Mouse (Mus musculus): ENCODE measurements around the gene Pknox1. TPM values are rescaled to one million over a fixed set of nuclear protein-coding genes. Genes with fewer than 3 reads are reported as not detected.
"Not testable (repeated sequence)": the region's sequence is repeated elsewhere in the genome, so short reads cannot be mapped to it uniquely, and the experiment has no call there.

Pknox1 gene
- total and polyA plus RNA-seq, 2 experiments from 2014 or later, result 18.5 to 30.6 TPM

GRCm38 (mm10) chr17:31540809-31541459, 23.6 kb upstream of the Pknox1 start:
- WGBS, result 35% methylated on average over 4 of the region's 4 CpGs
- no peak for DNase-seq
- ATAC-seq, result no peak; the same call in 1 of the 2 replicates
- H3K4me1 ChIP-seq (ENCODE audit: insufficient read depth), result peaks cover 2% of the 10 kb centered on the region; the same call in 1 of the 2 replicates
- H3K4me2 ChIP-seq (ENCODE audit: low read depth), result no peak overlapping the region
- no peaks in the 10 kb centered on the region for H3K9me3 ChIP-seq (ENCODE audit: low read length)
- H3K4me3 ChIP-seq (ENCODE audit: low read depth, low read length), result no peak overlapping the region
- no peak for TF ChIP-seq CTCF (IDR thresholded peaks at IDR 0.05; ENCODE audit: low read depth)
- H3K27me3 ChIP-seq (ENCODE audit: insufficient read depth, low read length), result no peaks in the 10 kb centered on the region
- no peaks in the 10 kb centered on the region for H3K36me3 ChIP-seq (ENCODE audit: insufficient read depth)
- H3K9ac ChIP-seq, result no peak overlapping the region
- no peak overlapping the region for H3K27ac ChIP-seq (ENCODE audit: low read depth, low read length)

GRCm38 (mm10) chr17:31541460-31541831, 23.1 kb upstream of the Pknox1 start:
- H3K4me1 ChIP-seq (ENCODE audit: insufficient read depth), result no peaks in the 10 kb centered on the region
- 16% methylated on average over 6 of the region's 6 CpGs for WGBS
- H3K4me3 ChIP-seq (ENCODE audit: low read depth, low read length), result no peak overlapping the region
- no peaks in the 10 kb centered on the region for H3K27me3 ChIP-seq (ENCODE audit: insufficient read depth, low read length)
- H3K27ac ChIP-seq (ENCODE audit: low read depth, low read length), result peak overlapping the region; percentile 60; the same call in 1 of the 2 replicates
- no peaks in the 10 kb centered on the region for H3K9me3 ChIP-seq (ENCODE audit: low read length)
- H3K4me2 ChIP-seq (ENCODE audit: low read depth), result no peak overlapping the region
- no peaks in the 10 kb centered on the region for H3K36me3 ChIP-seq (ENCODE audit: insufficient read depth)
- TF ChIP-seq CTCF (IDR thresholded peaks at IDR 0.05; ENCODE audit: low read depth), result no peak
- ATAC-seq (peak; percentile 54; the same call in 1 of the 2 replicates), DNase-seq (peak; percentile 57)
- no peak overlapping the region for H3K9ac ChIP-seq

DNA sequence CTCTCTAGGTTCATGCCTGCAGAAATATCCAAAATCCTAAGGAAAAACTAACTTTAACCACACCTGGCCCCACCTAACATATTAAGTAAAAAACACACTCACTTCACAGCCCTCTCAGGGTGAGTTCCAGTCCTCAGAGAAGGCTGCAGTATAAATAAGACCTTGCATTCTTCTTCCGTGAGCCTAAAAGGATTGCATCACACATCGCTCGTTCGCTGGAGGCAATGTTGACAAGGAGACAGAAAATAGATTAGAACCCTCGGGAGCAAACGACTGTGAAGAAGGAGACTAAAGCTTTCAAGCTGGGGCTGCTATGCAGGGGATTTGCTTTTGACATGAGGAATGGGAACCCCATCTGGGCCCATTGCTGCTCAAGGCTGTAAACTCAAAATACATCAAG, 21.0 kb upstream of the Pknox1 start:
- no peaks in the 10 kb centered on the region for H3K27me3 ChIP-seq (ENCODE audit: insufficient read depth, low read length)
- H3K4me3 ChIP-seq (ENCODE audit: low read depth, low read length), result no peak overlapping the region
- no peaks in the 10 kb centered on the region for H3K36me3 ChIP-seq (ENCODE audit: insufficient read depth)
- ATAC-seq (no peak), DNase-seq (no peak)
- 16% methylated on average over 6 of the region's 6 CpGs for WGBS
- H3K9me3 ChIP-seq (ENCODE audit: low read length), result no peaks in the 10 kb centered on the region
- no peak overlapping the region for H3K9ac ChIP-seq
- H3K4me2 ChIP-seq (ENCODE audit: low read depth), result no peak overlapping the region
- H3K27ac ChIP-seq (ENCODE audit: low read depth, low read length), result no peak overlapping the region
- TF ChIP-seq CTCF (IDR thresholded peaks at IDR 0.05; ENCODE audit: low read depth), result no peak
- no peaks in the 10 kb centered on the region for H3K4me1 ChIP-seq (ENCODE audit: insufficient read depth)

DNA sequence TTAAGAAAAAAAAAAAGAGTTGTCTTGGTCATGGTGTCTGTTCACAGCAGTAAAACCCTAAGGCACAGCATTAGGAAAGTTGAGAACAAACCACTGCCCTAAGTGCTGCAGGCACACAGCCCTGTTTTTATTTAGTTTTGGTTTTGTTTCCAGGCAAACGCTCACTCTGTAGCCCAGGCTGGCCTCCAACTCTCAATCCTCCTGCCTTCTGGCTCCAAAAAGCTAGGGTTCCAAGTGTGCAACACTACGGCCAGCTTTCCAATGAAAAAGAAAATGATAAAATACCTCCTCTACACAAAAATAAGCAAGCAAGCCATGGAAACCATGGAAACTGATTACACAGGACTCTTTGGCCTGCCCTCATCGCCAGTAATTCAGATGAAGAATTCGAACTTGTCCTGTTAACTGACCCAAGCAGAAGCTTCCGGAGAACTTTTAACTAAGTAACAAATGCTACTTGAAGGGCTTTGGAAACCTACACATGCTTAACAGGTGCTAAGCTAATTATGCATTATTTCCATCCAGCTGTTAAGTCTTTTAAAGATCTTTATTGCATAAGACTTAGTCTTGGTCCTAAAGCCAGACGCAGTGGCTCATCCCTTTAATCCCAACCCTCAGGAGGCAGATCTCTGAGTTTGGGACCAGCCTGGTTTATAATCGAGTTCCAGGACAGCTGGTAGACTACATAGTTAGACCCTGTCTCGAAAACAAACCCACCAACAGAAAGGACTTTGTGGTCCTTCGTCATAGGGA, 17.9 kb upstream of the Pknox1 start:
- no peak overlapping the region for H3K27ac ChIP-seq (ENCODE audit: low read depth, low read length)
- no peak overlapping the region for H3K9ac ChIP-seq
- DNase-seq, result no peak
- H3K4me1 ChIP-seq (ENCODE audit: insufficient read depth), result no peaks in the 10 kb centered on the region
- no peak for TF ChIP-seq CTCF (IDR thresholded peaks at IDR 0.05; ENCODE audit: low read depth)
- H3K4me2 ChIP-seq (ENCODE audit: low read depth), result no peak overlapping the region
- H3K9me3 ChIP-seq (ENCODE audit: low read length), result no peaks in the 10 kb centered on the region
- H3K27me3 ChIP-seq (ENCODE audit: insufficient read depth, low read length), result no peaks in the 10 kb centered on the region
- H3K4me3 ChIP-seq (ENCODE audit: low read depth, low read length), result no peak overlapping the region
- no peaks in the 10 kb centered on the region for H3K36me3 ChIP-seq (ENCODE audit: insufficient read depth)
- ATAC-seq, result no peak
- WGBS, result 84% methylated on average over 9 of the region's 9 CpGs

DNA sequence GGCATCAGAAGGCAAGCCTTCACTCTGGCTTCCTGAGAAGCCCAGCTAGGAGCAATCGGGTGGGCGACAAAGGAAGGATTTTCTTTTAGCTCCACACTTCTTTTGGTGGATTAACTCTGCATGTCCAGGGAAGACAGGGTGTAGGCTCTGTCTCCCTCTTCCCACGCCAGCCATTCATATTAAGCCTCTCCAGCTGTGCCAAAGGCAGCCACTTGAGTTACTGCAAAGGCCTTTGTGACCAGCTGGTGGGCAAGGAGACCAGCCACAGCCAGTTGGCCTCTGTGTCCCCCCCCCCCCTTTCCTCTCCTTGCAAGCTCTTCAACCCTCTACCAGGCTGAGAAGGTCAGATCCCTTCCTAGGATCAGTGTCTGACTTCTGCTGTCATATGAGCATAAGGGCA, 16.6 kb upstream of the Pknox1 start:
- TF ChIP-seq CTCF (IDR thresholded peaks at IDR 0.05; ENCODE audit: low read depth), result no peak
- H3K4me3 ChIP-seq (ENCODE audit: low read depth, low read length), result no peak overlapping the region
- H3K9ac ChIP-seq, result no peak overlapping the region
- no peaks in the 10 kb centered on the region for H3K36me3 ChIP-seq (ENCODE audit: insufficient read depth)
- no peaks in the 10 kb centered on the region for H3K9me3 ChIP-seq (ENCODE audit: low read length)
- H3K4me2 ChIP-seq (ENCODE audit: low read depth), result no peak overlapping the region
- no peak for ATAC-seq
- DNase-seq, result no peak
- no peaks in the 10 kb centered on the region for H3K4me1 ChIP-seq (ENCODE audit: insufficient read depth)
- no peak overlapping the region for H3K27ac ChIP-seq (ENCODE audit: low read depth, low read length)
- 34% methylated on average over 3 of the region's 3 CpGs for WGBS
- no peaks in the 10 kb centered on the region for H3K27me3 ChIP-seq (ENCODE audit: insufficient read depth, low read length)

- ATAC-seq (no peak), DNase-seq (no peak)
- Histone ChIP-seq H3K27me3 (ENCODE audit: insufficient read depth, low read length) (no peaks in the 10 kb centered on the region), H3K4me2 (ENCODE audit: low read depth) (no peak overlapping the region), H3K27ac (ENCODE audit: low read depth, low read length) (no peak overlapping the region), H3K36me3 (ENCODE audit: insufficient read depth) (no peaks in the 10 kb centered on the region), H3K9me3 (ENCODE audit: low read length) (no peaks in the 10 kb centered on the region), H3K4me1 (ENCODE audit: insufficient read depth) (no peaks in the 10 kb centered on the region), H3K4me3 (ENCODE audit: low read depth, low read length) (no peak overlapping the region), H3K9ac (no peak overlapping the region)
- WGBS, result 64% methylated on average over 8 of the region's 8 CpGs
- TF ChIP-seq CTCF (IDR thresholded peaks at IDR 0.05; ENCODE audit: low read depth), result no peak
These were observed 15.1 kb upstream of the Pknox1 start for GRCm38 (mm10) chr17:31549389-31549788.

DNA sequence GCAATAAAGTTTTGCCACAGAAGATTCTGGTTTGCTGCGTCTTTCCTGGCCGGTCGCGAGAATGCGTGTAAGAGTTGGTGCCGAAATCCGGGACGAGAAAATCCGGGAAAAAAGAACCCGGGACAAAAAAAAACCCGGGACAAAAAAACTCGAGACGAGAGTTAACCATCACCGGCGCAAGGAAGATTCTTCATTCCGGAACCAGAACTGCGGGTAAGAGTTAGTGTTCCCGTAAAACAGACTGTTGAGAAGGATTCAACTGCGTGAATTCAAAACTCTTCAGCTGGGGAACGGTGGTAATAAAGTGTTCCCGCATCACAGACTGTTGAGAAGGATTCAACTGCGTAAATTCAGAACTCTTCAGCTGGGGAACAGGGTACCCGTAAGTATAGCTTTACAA, 11.9 kb upstream of the Pknox1 start:
- not testable (repeated sequence) for H3K27ac ChIP-seq (ENCODE audit: low read depth, low read length); H3K4me2 ChIP-seq (ENCODE audit: low read depth); DNase-seq; H3K9ac ChIP-seq; H3K27me3 ChIP-seq (ENCODE audit: insufficient read depth, low read length); H3K4me1 ChIP-seq (ENCODE audit: insufficient read depth); H3K36me3 ChIP-seq (ENCODE audit: insufficient read depth); H3K4me3 ChIP-seq (ENCODE audit: low read depth, low read length); ATAC-seq; H3K9me3 ChIP-seq (ENCODE audit: low read length)
- 96% methylated on average over 23 of the region's 23 CpGs for WGBS
